Mouse (Mus musculus) stomach, postnatal 0 days (tissue): Measurements from ENCODE around the gene Ptgis. TPM values are rescaled to one million over a fixed set of nuclear protein-coding genes. Genes with fewer than 3 reads are reported as not detected.

Experiments
- ATAC-seq: fragments of 200-750 bp; cut with Nextera tagmentation; 2 replicates; pipeline ENCODE4 v1.8.0; 2017; ENCODE audit not compliant: low FRiP score, low TSS enrichment
- DNase-seq: peaks from one replicate; pipeline ENCODE4 v3.0.0-alpha.2; 2016; ENCODE audit warnings: low spot score
- H3K27ac ChIP-seq: fragments of 300-500 bp; sonication (generic); replicated peaks from 2 replicates; pipeline ENCODE4 v1.5.1; 2014; ENCODE audit warnings: mild to moderate bottlenecking, control low read depth
- H3K27me3 ChIP-seq: fragments of 300-500 bp; sonication (generic); 2 replicates; pipeline ENCODE4 v1.6.1; 2014; ENCODE audit warnings: low read length; ENCODE audit not compliant: control insufficient read depth, insufficient read depth
- H3K36me3 ChIP-seq: fragments of 300-500 bp; sonication (generic); 2 replicates; pipeline ENCODE4 v1.6.1; 2014; ENCODE audit warnings: low read length, mixed read lengths; ENCODE audit not compliant: control insufficient read depth, insufficient read depth
- H3K4me1 ChIP-seq: fragments of 300-500 bp; sonication (generic); replicated peaks from 2 replicates; pipeline ENCODE4 v1.6.1; 2014; ENCODE audit warnings: antibody characterized with exemption; ENCODE audit not compliant: control insufficient read depth, insufficient read depth
- H3K4me2 ChIP-seq: fragments of 300-500 bp; sonication (generic); replicated peaks from 2 replicates; pipeline ENCODE4 v1.6.1; 2014; ENCODE audit warnings: low read depth, mild to moderate bottlenecking, control low read depth, moderate library complexity
- H3K4me3 ChIP-seq: fragments of 300-500 bp; sonication (generic); 2 replicates; pipeline ENCODE4 v1.5.1; 2014; ENCODE audit warnings: low read depth, low read length, control low read depth
- H3K9ac ChIP-seq: fragments of 300-500 bp; sonication (generic); 2 replicates; pipeline ENCODE4 v1.6.1; 2014; ENCODE audit warnings: mild to moderate bottlenecking, low read length, control low read depth, mixed read lengths
- H3K9me3 ChIP-seq: fragments of 300-500 bp; sonication (generic); 2 replicates; pipeline ENCODE4 v1.6.1; 2016; ENCODE audit warnings: low read length; ENCODE audit not compliant: control insufficient read depth
- CTCF ChIP-seq: IDR thresholded peaks from 2 replicates; pipeline ENCODE4 v1.5.1; 2016; ENCODE audit warnings: antibody characterized with exemption, low read depth, mild to moderate bottlenecking, moderate library complexity
- EP300 ChIP-seq: optimal IDR thresholded peaks from 2 replicates; pipeline ENCODE3; 2016; ENCODE audit warnings: antibody characterized with exemption
- WGBS: fragments of 180-500 bp; shearing (Covaris S2); extraction: QIAGEN DNeasy Blood & Tissue Kit; methylation state at CpG from one replicate; pipeline ENCODE4 v1.1.7; 2014; 5-methylcytosine and 5-hydroxymethylcytosine counted together
- polyA plus RNA-seq: library from polyadenylated mRNA; unstranded; fragments of >200 nt; fragmentation: Nextera tagmentation; extraction: Ambion mirVana; gene quantifications from 2 replicates; pipeline ENCODE4 v1.2.1, GENCODE M21; 2015

Gene Ptgis
- polyA plus RNA-seq, 1 experiment from 2014 or later: 26.7 TPM

DNA sequence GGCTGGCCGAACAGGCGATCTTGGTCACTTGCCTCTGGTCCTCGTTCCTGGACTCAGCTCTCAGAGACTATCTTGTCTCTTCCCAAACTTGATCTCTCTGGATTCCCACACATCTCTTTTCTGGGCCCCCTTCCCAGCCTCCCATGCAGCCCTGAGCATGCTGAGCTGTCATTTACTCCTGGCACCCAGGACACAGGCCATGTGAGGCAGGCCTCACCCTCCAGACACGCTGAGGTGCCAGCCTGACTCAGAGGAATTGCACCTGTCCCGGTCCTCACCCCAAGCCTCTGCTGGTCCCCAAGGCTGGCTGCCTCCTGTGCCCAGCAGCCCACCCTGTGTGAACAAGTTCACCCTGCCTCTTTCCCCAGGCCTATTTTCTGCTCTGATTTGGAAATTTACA, 53.3 kb downstream of the Ptgis start:
- H3K9me3 ChIP-seq: no peaks in the 10 kb centered on the region
- 79% methylated on average over 5 of the region's 5 CpGs for WGBS
- ATAC-seq (no peak), DNase-seq (no peak)
- H3K27ac ChIP-seq: no peak overlapping the region
- H3K36me3 ChIP-seq: no peaks in the 10 kb centered on the region
- H3K4me3 ChIP-seq: no peak overlapping the region
- H3K27me3 ChIP-seq: no peaks in the 10 kb centered on the region
- TF ChIP-seq CTCF (no peak), EP300 (no peak)
- H3K4me1 ChIP-seq: no peaks in the 10 kb centered on the region; the same call in none of the 2 replicates
- H3K4me2 ChIP-seq: no peak overlapping the region
- no peak overlapping the region for H3K9ac ChIP-seq

DNA sequence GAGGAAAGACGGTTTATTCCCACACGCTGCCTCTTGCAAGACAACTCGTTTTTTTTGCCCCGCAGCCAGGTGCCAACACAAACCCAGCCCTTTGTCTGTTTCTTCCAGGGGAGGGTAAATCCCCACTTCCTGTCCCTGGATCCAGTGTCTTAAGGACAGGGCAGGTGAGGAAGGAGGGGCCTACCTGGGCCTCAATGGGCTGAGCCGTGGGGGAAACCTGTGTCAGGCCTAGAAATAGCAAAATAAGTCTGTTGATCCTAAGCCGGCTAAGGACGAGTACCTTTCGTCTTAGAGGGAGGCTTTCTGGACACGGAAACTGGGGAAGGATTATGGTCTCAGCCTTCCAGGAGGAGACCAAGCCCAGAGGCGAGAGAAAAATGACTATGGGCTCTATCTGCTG, 53.9 kb downstream of the Ptgis start:
- no peaks in the 10 kb centered on the region; the same call in none of the 2 replicates for H3K4me1 ChIP-seq
- no peak overlapping the region for H3K27ac ChIP-seq
- ATAC-seq (no peak), DNase-seq (no peak)
- H3K36me3 ChIP-seq: no peaks in the 10 kb centered on the region
- H3K27me3 ChIP-seq: no peaks in the 10 kb centered on the region
- H3K4me2 ChIP-seq: no peak overlapping the region
- no peak overlapping the region for H3K9ac ChIP-seq
- no peak overlapping the region for H3K4me3 ChIP-seq
- WGBS: 44% methylated on average over 10 of the region's 10 CpGs
- TF ChIP-seq CTCF: no peak
- H3K9me3 ChIP-seq: no peaks in the 10 kb centered on the region

DNA sequence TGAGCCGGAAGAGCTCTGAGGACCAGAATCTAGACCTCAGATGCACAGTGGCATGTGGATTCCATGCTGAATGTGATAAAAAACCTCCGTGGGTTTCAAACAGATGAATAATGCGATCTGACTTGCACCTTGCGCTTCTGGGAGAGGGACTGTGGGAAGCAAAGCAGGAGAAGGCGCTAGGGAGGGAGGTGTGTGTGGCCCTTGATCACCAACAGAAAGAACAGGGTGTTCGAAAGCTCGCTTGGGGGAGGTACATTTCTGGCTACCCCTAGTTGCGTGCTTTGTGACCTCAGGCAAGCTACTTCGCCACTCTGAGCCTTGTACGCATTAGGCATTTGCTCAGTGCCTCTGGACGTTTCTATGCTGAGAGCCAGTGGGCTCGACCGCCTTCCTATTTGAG, 54.4 kb downstream of the Ptgis start:
- Histone ChIP-seq H3K27ac (no peak overlapping the region), H3K27me3 (no peaks in the 10 kb centered on the region), H3K4me2 (no peak overlapping the region), H3K4me1 (no peaks in the 10 kb centered on the region; the same call in none of the 2 replicates), H3K4me3 (no peak overlapping the region), H3K36me3 (no peaks in the 10 kb centered on the region), H3K9me3 (no peaks in the 10 kb centered on the region), H3K9ac (no peak overlapping the region)
- DNase-seq (no peak), ATAC-seq (no peak)
- TF ChIP-seq EP300: no peak
- TF ChIP-seq CTCF: no peak
- 57% methylated on average over 13 of the region's 13 CpGs for WGBS

DNA sequence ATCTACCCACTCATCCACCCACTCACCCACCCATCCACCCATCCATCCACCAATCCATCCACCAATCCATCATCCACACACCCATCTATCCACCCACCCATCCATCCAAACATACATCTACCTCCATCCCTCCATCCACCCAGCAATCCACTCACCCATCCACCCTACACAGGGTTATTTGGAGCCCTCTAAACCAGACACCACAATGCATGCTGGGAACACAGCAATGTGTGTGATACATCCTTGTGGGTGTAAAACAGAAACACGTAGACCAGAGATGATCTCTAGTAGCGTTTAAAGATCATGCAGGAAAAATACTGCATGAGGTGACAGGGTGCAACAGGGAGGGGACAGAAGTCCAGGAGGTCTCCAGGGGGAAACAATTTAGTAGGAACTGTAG, 55.0 kb downstream of the Ptgis start:
- 85% methylated on average over 2 of the region's 2 CpGs for whole genome bisulfite sequencing
- Histone ChIP-seq H3K9ac (no peak overlapping the region), H3K4me3 (no peak overlapping the region), H3K4me1 (no peaks in the 10 kb centered on the region; the same call in none of the 2 replicates), H3K36me3 (no peaks in the 10 kb centered on the region), H3K27ac (no peak overlapping the region), H3K4me2 (no peak overlapping the region), H3K27me3 (no peaks in the 10 kb centered on the region), H3K9me3 (no peaks in the 10 kb centered on the region)
- no peak for ATAC-seq
- TF ChIP-seq EP300 (no peak), CTCF (no peak)
- no peak for DNase-seq

DNA sequence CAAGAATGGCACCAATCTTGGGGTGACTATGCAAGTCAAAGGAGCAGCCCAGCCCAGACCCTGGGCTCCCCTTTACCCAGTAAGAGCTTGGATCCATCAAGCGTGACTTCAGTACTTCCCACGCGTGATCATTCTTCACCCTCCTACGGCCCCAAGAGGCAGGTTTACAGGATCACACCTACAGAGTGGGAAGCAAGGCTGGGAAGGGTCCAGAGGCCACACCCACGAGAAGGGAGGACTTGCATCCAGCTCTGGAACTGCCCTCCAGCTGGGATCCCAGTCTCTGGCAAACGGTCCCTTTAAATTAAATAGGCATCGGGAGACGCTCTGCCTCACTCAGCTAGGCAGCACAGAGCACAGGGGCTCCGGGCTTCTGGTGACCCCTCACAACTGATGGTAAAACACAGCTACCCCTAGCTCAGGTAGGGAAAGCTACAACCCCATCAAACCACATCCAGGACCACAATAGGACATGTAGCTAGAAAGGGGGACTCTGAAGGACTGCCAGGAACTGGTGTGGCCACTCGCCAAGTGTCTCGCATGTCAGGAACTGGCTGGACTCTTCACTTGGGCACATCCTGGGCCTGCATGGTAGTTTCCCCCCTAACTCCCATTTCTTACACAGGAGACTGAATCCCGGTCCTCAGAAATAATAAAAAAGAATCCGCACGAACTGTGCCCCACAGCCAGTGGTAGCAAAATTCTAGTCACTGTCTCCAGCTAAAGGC, 58.6 kb downstream of the Ptgis start:
- DNase-seq (no peak), ATAC-seq (no peak)
- H3K27ac ChIP-seq: no peak overlapping the region
- H3K27me3 ChIP-seq: no peaks in the 10 kb centered on the region
- WGBS: 75% methylated on average over 14 of the region's 14 CpGs
- H3K4me3 ChIP-seq: no peak overlapping the region
- H3K4me1 ChIP-seq: no peaks in the 10 kb centered on the region
- no peak overlapping the region for H3K4me2 ChIP-seq
- no peak overlapping the region for H3K9ac ChIP-seq
- H3K9me3 ChIP-seq: no peaks in the 10 kb centered on the region
- TF ChIP-seq CTCF (no peak), EP300 (no peak)
- H3K36me3 ChIP-seq: no peaks in the 10 kb centered on the region

DNA sequence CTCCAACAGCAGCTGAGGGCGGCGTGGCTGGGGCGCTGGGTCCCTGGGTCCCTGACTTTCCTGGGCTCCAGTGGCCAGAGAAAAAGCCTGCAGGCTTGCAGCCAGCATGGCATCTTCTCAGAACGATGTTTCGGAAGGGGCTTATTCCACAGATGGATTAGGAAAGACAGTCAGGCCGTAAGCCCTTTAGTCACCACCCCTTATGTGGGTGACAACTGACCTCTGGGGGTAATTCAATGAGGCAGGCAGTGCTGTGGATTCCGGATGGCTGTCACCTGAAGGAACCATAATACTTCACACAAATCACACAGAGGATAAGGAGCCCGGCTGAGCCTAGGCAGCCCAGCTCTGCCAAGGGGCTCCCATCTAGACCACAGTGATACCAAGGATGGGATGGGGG, 59.3 kb downstream of the Ptgis start:
- H3K27me3 ChIP-seq: no peaks in the 10 kb centered on the region
- H3K4me2 ChIP-seq: no peak overlapping the region
- TF ChIP-seq CTCF (no peak), EP300 (no peak)
- 74% methylated on average over 8 of the region's 8 CpGs for WGBS
- no peaks in the 10 kb centered on the region for H3K4me1 ChIP-seq
- no peak overlapping the region for H3K27ac ChIP-seq
- no peak for DNase-seq
- no peaks in the 10 kb centered on the region for H3K36me3 ChIP-seq
- ATAC-seq: no peak
- H3K9me3 ChIP-seq: no peaks in the 10 kb centered on the region
- no peak overlapping the region for H3K4me3 ChIP-seq
- H3K9ac ChIP-seq: no peak overlapping the region
